Mouse (Mus musculus) megakaryocyte-erythroid progenitor cell, adult 5-6 weeks (primary cell): ENCODE measurements at regions not wholly inside any gene's neighbourhood (a gene's known extent, or its start where the extent isn't known, plus 50 kb on each side); places are given as distances from the start of the nearest gene placed in this dataset.
"Not testable (repeated sequence)": the region's sequence is repeated elsewhere in the genome, so short reads cannot be mapped to it uniquely, and the experiment has no call there.

Experiments used
- ATAC-seq: replicated peaks from 2 replicates; pipeline ENCODE4 v1.8.0; 2016; ENCODE audit warnings: mild to moderate bottlenecking, inconsistent platforms; ENCODE audit not compliant: severe bottlenecking, poor library complexity, low FRiP score, low TSS enrichment

DNA sequence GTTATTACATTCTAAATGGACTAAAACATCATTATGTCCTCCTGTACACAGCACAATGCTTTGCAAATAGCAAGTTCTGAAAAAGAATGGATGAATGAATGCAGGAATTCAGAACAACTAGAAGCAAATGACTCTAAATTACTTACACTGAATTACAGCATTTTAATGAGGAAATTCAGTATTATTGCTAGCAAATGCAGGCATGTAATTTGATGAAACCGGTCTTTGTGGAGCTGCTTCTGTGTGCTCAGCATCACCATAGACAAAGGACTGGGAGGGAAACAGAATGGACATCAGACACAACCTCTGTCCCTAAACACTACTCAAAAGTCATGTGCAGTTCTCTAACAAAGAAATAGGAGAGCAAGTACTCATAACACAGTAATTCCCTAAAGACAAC, 137.4 kb upstream of the Cdyl start:
- ATAC-seq = no peak

DNA sequence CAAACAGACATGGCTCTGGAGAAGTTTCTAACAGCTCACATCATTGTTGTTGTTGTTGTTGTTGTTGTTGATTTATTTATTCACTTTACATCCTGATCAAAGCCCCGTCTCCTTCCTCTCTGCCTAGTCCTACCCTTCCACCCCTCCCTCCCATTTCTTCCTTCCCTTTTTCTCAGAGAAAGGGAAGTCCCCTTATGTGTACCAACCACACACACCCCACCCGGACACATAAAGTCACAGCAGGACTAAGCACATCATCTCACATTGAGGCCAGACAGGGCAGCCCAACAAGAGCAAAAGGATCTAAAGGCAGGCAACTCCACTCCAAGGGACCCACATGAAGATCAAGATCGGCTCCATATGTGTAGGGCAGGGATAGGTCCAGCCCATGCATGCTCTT, 130.1 kb upstream of the Cdyl start:
- no peak for ATAC-seq

DNA sequence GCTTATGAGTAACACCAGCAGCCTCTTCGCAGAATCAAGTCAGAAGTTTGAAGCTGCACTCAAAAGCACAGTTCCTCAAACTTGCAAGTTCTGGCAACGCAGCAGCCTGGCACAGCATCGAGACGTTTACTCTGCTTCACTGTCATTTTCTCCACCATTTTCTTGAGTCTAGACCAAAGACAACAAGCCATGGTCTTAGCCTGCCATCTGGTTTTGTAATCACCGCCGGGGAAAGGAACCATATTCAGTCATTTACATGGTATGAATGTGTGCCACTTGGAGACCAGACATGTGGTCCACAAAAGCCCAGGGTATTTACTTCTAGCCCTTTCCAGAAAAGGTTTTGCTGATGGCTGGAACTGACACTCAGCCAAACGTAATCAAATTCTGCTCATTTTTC, 122.5 kb upstream of the Cdyl start:
- ATAC-seq = no peak

DNA sequence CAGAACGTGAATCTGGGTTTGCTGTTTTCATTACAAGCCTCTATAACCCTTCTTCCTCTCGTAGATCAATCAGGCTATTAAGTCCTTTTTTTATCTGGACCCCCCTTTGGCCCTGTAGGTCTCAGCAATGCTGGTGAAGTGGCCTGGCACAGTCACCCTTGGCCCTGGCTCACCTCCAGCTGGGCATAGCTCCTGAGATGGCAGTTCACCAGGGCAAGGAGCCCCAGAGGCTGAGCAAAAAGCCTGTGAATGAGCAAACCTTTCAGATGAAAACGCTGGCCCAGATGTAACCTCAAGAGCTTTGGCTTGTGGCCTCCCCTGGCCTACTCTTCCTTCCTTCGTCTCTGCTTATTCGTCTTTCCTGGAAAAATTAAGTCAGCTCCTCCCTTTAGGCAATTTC, 121.7 kb upstream of the Cdyl start:
- no peak for ATAC-seq

DNA sequence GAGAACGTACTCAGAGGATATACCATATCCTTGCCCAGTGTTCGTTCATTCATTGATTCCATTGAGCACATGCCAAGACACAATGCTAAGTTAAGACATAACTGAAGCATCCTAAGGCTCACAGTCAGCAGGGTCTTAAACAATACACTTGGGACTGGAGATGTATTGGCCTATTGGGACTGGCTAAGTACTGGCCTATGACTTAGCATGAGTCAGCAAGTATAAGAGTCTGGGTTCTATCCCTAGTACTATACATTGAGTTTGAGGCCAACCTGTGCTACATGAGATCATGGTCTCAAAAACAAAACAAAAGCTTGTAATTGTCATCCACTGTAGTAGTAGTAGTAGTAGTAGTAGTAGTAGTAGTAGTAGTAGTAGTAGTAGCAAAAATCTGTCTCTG, 119.2 kb upstream of the Cdyl start:
- ATAC-seq = no peak

DNA sequence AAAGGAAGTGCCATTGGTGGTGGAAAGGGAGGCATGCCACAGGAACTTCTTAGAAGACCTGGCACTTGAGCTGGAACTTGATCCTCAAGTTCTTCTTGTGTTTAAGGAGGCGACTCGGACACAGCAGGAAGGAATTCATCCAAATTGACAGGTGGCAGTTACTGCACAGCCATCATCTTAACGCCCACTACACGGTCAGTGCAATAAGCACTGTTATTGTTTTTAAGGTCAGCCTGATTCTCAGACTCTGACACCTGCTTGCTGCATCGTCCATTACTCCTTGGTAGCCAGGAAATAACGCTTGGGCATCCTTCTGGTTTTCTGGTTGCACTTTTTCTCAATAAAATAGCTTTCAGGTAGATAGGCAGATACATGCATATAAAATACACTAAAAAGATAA, 118.6 kb upstream of the Cdyl start:
- ATAC-seq = no peak

DNA sequence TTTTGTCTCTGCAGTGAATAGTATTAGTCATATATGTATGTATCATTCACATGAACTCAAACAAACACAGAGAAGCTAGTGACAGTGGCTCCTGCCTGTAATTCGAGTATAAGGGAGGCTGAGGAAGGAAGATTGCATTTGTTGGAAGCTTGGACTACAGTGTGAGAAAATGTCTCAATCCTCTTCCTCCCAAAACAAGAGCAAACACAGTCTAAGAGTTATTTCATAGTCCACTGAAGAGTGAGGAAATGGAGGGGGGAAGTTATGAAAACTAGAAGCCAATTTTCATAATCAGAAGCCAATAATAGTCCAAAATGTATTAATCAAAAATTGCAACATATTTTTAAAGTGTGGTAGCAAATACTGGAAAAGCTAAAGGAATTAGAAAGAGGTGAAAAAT, 95.6 kb upstream of the Cdyl start:
- ATAC-seq = no peak

DNA sequence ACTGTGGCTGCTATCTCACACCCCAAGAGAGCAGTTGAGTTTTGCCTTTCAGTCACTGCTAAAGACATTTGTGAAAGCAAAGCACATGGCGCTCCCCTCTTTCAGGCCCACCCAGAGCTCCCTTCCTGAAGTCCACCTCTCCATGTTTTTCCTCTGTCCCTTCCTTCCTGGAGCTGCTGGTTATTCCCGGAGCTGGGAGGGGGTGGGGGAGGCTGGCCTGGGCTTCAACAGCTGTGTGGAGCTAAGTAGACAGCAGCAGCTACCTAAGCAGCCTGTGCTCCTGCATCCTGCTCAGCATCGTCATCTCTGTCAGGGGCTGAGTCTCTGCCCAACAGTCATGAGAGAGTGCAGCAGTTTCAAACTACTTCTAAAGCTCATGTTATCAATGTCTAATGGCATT, 78.0 kb upstream of the Cdyl start:
- no peak for ATAC-seq

DNA sequence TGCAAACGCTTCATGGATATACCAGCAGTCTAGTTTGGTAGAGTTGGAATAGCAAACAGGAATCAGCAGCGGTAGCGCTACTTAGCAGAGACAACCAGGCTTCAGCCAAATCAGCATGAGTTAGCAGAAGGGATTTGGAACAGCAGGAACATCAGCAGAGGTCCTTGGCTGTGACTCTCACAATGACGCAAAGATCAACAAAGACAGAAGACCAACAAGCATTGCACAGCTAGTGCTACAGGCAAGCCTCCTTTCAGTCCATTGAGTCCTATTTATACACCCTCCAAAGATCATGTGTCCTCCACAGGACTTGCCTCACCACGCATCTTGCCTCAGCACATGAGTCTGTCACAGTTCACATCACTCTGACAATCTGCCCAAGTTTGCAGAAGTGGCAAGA, 61.6 kb upstream of the Cdyl start:
- no peak for ATAC-seq

DNA sequence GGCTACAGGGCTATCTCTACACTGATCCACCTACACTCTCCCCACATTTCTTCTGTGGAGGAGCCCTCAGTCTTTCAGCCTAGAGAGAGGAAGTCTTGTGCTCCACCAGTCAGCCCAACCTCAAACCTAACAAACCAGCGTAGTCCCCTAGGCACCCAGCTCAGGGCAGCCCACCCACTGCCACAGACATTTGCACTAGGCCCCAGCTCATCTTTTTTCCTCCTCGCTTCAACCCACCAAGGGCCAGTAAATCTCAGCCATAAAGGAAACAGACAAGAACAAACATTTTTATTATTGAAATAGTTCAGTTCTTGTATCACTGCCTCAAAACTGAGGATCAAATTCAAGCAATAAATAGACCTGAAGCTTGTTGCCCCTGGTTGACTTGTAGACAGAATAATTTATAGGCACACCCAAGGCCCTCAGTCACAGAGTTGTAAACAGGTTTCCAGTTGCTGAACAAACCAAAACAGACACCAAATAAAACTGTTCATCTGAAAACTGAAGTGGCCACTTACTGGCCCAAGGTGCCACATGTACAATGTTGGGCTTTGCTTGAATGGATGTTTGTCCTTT, 58.0 kb upstream of the Cdyl start:
- no peak for ATAC-seq

DNA sequence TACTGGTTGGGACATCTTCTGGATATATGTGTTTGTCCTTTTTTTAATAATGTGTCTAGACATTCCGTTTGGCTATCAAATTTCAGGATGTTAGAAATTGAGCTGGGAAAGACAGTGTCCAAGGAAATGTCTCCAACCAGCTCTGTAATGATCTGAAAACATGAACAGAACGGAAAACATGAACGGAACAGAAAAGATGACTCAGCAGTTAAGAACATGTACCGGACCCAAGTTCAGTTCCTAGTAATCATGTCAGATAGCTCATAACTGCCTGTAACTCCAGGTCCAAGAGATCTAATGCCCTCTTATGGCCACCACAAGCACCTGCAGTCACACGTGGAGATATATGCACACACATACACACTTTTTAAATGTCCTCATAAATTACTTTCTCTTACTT, 56.6 kb upstream of the Cdyl start:
- ATAC-seq = no peak

DNA sequence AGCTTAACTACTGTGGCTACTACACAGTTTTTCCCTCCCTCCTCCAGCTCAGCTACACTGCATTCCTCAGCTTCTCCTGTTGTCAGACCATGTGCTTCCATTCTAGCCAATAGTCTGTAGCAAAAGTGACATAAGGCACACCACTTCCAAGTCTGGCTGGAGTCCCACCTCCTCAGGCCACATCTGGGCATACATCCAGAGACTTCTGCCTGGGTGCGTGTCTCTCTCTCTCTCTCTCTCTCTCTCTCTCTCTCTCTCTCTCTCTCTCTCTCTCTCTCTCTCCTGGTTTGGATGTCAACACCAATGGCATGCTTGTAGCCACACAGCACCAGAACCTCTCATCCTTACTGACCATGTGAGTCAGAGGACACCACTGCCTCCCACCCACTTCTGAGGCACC, 55.6 kb upstream of the Cdyl start:
- peak; percentile 64 for ATAC-seq

DNA sequence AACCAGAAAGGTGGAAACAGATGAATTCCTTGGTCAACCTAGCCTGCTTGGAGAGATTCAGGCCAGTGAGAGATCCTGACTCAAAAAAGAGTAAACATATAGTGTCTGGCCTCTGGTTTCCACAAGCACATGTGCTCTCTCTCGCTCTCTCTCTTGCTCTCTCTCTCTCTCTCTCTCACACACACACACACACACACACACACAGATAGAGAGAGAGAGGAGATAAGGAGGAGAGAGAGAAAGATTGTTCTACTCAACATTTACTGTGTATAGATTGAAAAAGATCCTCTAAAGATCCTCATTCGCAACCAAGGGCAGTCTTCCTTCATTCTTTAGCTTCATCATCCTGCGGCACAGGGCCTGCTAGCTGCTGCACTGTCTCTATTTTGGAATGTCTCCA, 54.9 kb upstream of the Cdyl start:
- no peak for ATAC-seq

DNA sequence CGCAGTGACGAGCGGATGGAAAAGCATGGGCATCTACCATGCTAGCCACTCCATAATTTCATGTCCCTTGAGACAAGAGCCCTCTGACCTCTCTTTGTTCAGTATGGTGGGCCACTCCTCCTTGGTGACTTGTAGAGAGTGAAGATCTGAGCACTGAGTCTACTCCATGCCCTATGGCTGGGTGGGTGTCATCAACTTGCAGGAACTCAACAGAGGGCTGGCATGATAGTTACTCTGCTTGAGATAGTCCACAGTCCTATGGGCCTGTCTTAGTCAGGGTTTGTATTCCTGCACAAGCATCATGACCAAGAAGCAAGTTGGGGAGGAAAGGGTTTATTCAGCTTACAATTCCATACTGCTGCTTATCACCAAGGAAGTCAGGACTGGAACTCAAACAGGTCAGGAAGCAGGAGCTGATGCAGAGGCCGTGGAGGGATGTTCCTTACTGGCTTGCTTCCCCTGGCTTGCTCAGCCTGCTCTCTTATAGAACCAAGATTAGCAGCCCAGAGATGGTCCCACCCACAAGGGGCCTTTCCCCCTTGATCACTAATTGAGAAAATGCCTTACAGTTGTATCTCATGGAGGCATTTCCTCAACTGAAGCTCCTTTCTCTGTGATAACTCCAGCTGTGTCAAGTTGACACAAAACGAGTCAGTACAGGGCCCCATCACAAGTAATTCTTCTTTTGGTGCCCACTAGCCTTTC, 52.6 kb upstream of the Cdyl start:
- not testable (repeated sequence) for ATAC-seq

DNA sequence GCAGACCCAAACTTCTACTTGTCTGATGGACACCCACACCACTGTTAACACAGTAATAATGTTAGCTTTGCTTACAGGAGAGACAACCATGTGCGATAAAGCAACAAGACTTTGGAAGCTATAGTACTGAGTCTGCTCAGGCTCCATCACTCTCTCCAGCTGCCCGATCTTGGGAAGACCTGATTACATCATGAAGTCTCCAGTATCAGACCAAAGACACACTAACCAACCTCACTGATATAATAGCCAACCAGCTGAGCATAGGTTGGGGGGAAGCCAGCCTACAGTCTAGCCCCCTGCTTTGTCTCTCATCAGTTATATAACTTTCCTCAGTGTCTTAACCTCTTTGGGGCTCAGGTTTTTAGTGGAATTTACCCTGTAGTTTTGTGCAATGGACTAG, 51.9 kb upstream of the Cdyl start:
- no peak for ATAC-seq
